Mouse (Mus musculus): ENCODE measurements around the gene Prkar1a. TPM values are rescaled to one million over a fixed set of nuclear protein-coding genes. Genes with fewer than 3 reads are reported as not detected.

The Prkar1a gene
- total and polyA plus RNA-seq, 2 experiments from 2014 or later: 231 to 473 TPM

DNA sequence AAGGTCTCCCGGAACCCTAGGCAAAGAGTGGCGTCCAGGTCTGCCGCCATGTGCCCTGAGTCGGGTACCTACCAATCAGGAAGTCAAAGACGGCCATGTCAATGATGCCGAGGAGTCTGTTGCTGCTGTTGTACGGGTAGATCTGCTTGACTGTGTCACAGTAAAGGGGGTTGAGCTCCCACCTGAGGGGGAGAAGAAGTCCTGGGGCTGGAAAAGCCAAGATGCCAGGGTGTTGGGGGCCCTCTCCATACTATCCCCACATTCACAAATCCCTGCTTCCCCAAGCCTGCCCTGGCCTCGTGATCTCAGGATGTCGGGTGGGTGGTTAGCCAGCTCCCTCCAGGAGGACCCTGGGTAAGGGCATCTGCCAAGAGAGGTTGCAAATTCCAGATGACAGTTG, 26.6 kb downstream of the Prkar1a start:
- Histone ChIP-seq H3K27ac (ENCODE audit: low read depth, low read length) (no peak overlapping the region), H3K4me3 (ENCODE audit: low read depth, low read length) (no peak overlapping the region), H3K27me3 (ENCODE audit: insufficient read depth, low read length) (no peaks in the 10 kb centered on the region), H3K4me2 (ENCODE audit: low read depth, low read length, poor library complexity, severe bottlenecking) (no peak overlapping the region), H3K4me1 (ENCODE audit: insufficient read depth, low read length) (no peaks in the 10 kb centered on the region), H3K9me3 (ENCODE audit: low read length) (no peaks in the 10 kb centered on the region), H3K36me3 (ENCODE audit: insufficient read depth, low read length) (0 out of 2 replicates have a peak, but pooled peaks cover under 1% of the 10 kb centered on the region), H3K9ac (replicated peaks; ENCODE audit: low read length, poor library complexity, severe bottlenecking) (no peak overlapping the region)
- TF ChIP-seq CTCF (IDR thresholded peaks at IDR 0.05): no peak
- ATAC-seq (ENCODE audit: low FRiP score): no peak
- 91% methylated on average over 9 of the region's 9 CpGs for WGBS
- DNase-seq (ENCODE audit: low spot score): no peak

DNA sequence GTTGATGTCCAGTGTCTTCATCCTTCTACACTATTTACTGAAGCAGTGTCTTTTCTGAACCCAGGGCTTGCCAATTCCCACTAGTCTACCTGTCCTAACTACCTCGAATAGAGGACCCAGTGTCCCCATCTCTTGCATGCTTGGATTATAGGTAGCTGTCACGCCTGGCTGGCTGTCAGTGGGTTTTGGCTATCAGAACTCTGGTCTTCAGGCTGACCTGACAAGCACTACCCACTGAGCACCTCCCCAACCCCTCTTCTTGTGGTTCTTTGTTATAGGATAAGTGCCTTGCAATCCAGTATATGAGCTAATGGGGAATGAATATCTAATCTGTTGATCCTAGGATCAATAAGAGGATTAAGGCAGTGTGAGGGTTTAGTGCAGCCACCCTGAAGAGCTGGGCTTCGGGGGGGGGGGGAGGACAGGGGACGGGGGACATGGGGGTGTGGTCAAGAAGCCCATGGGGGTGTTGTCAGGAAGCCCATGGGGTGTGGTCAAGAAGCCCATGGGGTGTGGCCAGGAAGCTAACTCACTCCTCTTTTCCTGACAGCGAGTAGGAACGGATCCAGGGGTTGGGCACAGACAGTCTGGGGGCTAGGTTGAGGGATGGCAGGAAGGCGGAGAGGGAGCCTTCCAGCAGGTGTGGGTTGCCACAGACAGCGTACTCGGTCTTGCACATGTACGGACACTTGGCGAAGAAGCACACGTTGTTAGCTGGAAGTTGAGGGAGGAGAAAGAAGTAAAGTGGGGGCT, 27.6 kb downstream of the Prkar1a start:
- DNase-seq (ENCODE audit: low spot score) (no peak), ATAC-seq (ENCODE audit: low FRiP score) (no peak)
- H3K9ac ChIP-seq (replicated peaks; ENCODE audit: low read length, poor library complexity, severe bottlenecking): no peak overlapping the region
- no peaks in the 10 kb centered on the region for H3K9me3 ChIP-seq (ENCODE audit: low read length)
- no peaks in the 10 kb centered on the region for H3K4me1 ChIP-seq (ENCODE audit: insufficient read depth, low read length)
- no peaks in the 10 kb centered on the region for H3K36me3 ChIP-seq (ENCODE audit: insufficient read depth, low read length)
- no peak overlapping the region for H3K27ac ChIP-seq (ENCODE audit: low read depth, low read length)
- H3K4me2 ChIP-seq (ENCODE audit: low read depth, low read length, poor library complexity, severe bottlenecking): no peak overlapping the region
- WGBS: 55% methylated on average over 11 of the region's 12 CpGs
- no peak for TF ChIP-seq CTCF (IDR thresholded peaks at IDR 0.05)
- H3K27me3 ChIP-seq (ENCODE audit: insufficient read depth, low read length): no peaks in the 10 kb centered on the region
- H3K4me3 ChIP-seq (ENCODE audit: low read depth, low read length): no peak overlapping the region

- TF ChIP-seq CTCF (IDR thresholded peaks at IDR 0.05): no peak
- H3K27me3 ChIP-seq (ENCODE audit: insufficient read depth, low read length): no peaks in the 10 kb centered on the region
- H3K4me3 ChIP-seq (ENCODE audit: low read depth, low read length): no peak overlapping the region
- WGBS: 84% methylated on average over 12 of the region's 12 CpGs
- DNase-seq (ENCODE audit: low spot score): no peak
- H3K27ac ChIP-seq (ENCODE audit: low read depth, low read length): no peak overlapping the region
- no peak overlapping the region for H3K9ac ChIP-seq (replicated peaks; ENCODE audit: low read length, poor library complexity, severe bottlenecking)
- H3K4me1 ChIP-seq (ENCODE audit: insufficient read depth, low read length): no peaks in the 10 kb centered on the region
- H3K4me2 ChIP-seq (ENCODE audit: low read depth, low read length, poor library complexity, severe bottlenecking): no peak overlapping the region
- no peaks in the 10 kb centered on the region for H3K9me3 ChIP-seq (ENCODE audit: low read length)
- ATAC-seq (ENCODE audit: low FRiP score): no peak
- no peaks in the 10 kb centered on the region for H3K36me3 ChIP-seq (ENCODE audit: insufficient read depth, low read length)
These were observed 29.1 kb downstream of the Prkar1a start for GRCm38 (mm10) chr11:109678291-109678690.

- no peak for ATAC-seq (ENCODE audit: low FRiP score)
These were observed 31.7 kb downstream of the Prkar1a start for GRCm38 (mm10) chr11:109680934-109681333.

DNA sequence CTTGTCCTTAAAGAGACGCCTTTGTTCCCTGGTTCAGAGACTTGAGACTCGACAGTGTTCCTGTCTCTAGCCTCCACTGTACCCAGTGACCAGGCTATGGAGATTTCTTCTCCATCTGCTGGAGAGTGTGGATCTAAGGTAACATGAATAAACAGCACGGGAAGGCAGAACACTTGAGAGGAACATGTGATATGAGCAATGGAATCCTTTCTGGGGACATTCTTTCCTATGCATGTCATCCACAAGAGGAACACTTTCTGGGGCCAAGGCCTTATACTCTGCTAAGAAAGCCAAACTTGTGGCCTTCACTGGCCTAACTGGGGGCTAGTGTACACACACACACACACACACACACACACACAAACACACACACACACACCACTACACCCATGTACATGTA, 32.4 kb downstream of the Prkar1a start:
- no peak for DNase-seq (ENCODE audit: low spot score)
- ATAC-seq (ENCODE audit: low FRiP score): no peak
- Histone ChIP-seq H3K9me3 (ENCODE audit: low read length) (no peaks in the 10 kb centered on the region), H3K36me3 (ENCODE audit: insufficient read depth, low read length) (no peaks in the 10 kb centered on the region), H3K4me3 (ENCODE audit: low read depth, low read length) (no peak overlapping the region), H3K4me1 (ENCODE audit: insufficient read depth, low read length) (no peaks in the 10 kb centered on the region), H3K27ac (ENCODE audit: low read depth, low read length) (no peak overlapping the region), H3K27me3 (ENCODE audit: insufficient read depth, low read length) (no peaks in the 10 kb centered on the region), H3K4me2 (ENCODE audit: low read depth, low read length, poor library complexity, severe bottlenecking) (no peak overlapping the region), H3K9ac (replicated peaks; ENCODE audit: low read length, poor library complexity, severe bottlenecking) (no peak overlapping the region)
- no peak for TF ChIP-seq CTCF (IDR thresholded peaks at IDR 0.05)
- WGBS: 88% methylated on average over 3 of the region's 3 CpGs

More at GRCm38 (mm10) chr11:109680934-109681333, 31.7 kb downstream of the Prkar1a start:
- no peak overlapping the region for H3K4me3 ChIP-seq (ENCODE audit: low read depth, low read length)
- TF ChIP-seq CTCF (IDR thresholded peaks at IDR 0.05): no peak
- no peaks in the 10 kb centered on the region for H3K4me1 ChIP-seq (ENCODE audit: insufficient read depth, low read length)
- H3K9ac ChIP-seq (replicated peaks; ENCODE audit: low read length, poor library complexity, severe bottlenecking): no peak overlapping the region
- no peak overlapping the region for H3K27ac ChIP-seq (ENCODE audit: low read depth, low read length)
- H3K27me3 ChIP-seq (ENCODE audit: insufficient read depth, low read length): no peaks in the 10 kb centered on the region
- 82% methylated on average over 9 of the region's 9 CpGs for WGBS
- DNase-seq (ENCODE audit: low spot score): no peak
- H3K4me2 ChIP-seq (ENCODE audit: low read depth, low read length, poor library complexity, severe bottlenecking): no peak overlapping the region
- H3K9me3 ChIP-seq (ENCODE audit: low read length): no peaks in the 10 kb centered on the region
- H3K36me3 ChIP-seq (ENCODE audit: insufficient read depth, low read length): no peaks in the 10 kb centered on the region

- Histone ChIP-seq H3K9ac (replicated peaks; ENCODE audit: low read length, poor library complexity, severe bottlenecking) (no peak overlapping the region), H3K27ac (ENCODE audit: low read depth, low read length) (no peak overlapping the region), H3K9me3 (ENCODE audit: low read length) (no peaks in the 10 kb centered on the region), H3K27me3 (ENCODE audit: insufficient read depth, low read length) (no peaks in the 10 kb centered on the region), H3K4me3 (ENCODE audit: low read depth, low read length) (no peak overlapping the region), H3K4me2 (ENCODE audit: low read depth, low read length, poor library complexity, severe bottlenecking) (no peak overlapping the region), H3K4me1 (ENCODE audit: insufficient read depth, low read length) (no peaks in the 10 kb centered on the region), H3K36me3 (ENCODE audit: insufficient read depth, low read length) (no peaks in the 10 kb centered on the region)
- 91% methylated on average over 6 of the region's 6 CpGs for WGBS
- TF ChIP-seq CTCF (IDR thresholded peaks at IDR 0.05): no peak
- no peak for ATAC-seq (ENCODE audit: low FRiP score)
- DNase-seq (ENCODE audit: low spot score): no peak
These were observed 33.0 kb downstream of the Prkar1a start for GRCm38 (mm10) chr11:109682221-109682620.
